Mouse (Mus musculus) B cell, adult 62 days (primary cell): ENCODE data around the gene Inhbe. TPM values are rescaled to one million over a fixed set of nuclear protein-coding genes. Genes with fewer than 3 reads are reported as not detected.

Experiments used
- total RNA-seq: library from RNA; stranded (reverse); gene quantifications from 4 replicates; pipeline ENCODE4 v1.2.4, GENCODE M21; 2023

The Inhbe gene
- not detected in 4 replicates for total RNA-seq

DNA sequence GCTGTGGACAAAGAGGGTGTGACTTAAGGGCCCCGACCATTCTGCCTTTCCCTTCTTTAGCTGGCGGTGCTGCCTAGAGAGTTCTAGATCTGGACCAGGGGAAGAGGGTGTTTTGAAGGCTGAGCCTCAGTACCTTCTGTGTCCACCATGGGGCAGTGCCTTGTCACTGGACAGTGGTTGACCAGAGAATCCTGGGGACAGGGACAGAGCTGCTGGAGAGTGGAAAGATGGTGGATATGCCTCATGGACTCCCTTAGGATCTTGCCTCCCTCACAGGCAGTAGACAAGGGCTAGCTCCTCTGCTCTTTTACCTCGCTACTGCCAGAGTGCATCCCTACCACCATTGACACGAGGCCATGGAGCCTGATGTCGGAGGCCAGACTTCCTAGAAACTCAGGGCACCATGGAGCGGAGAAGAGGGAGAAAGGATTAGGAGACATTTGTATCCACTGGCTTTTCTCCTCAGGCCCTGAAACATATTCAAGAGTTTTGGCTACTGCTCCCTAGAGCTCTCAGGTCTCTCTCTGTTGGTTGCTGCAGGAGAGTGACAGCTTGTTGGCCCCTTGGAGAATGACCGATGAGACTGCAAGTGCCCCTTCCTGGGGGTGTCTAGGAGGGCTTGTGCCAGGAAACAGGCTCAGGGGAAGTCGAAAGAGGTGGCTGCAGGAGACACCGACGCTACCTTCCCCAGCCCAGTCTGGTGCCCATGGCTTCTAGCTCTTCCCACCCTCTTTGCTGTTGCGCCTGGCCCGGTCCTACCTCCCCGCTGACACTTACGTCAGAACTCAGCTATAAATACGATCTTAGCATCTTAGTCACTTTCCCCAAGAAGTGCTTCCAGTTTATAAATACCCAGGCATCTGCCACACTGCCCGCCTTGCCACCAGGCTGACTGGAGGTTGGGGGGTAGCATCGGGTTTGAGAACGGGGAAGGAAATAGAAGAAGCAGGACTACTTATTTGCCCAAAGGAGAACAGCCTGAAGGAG, at the start of gene Inhbe:
Inhbe (minus strand) TSS at position 503 of the 987 bp plus-strand sequence.

DNA sequence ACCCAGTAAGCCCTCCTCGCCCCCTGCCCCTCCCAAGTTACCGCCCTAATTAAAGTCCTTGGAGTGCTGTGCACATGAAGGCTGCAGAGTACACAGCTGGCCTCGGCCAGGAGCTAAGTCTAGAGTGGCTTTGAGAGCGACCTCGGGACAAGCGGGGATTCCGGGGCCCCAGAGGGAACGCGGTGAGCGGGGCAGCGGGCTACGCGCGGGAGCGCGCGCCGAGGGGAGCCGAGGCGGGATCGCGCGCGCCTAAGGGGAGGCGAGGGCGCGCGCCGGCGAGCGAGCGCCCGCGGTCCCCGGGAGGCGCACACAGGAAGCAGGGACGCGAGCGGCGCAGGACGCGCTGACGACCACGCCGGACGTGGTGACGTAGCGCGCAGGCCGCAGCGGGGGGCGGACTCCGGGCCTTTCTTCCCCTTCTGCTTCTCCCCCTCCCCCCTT, 26.1 kb upstream of the Inhbe start, which contains the start of gene R3hdm2:
R3hdm2 (plus strand) TSS at position 77 of the 441 bp plus-strand sequence.

DNA sequence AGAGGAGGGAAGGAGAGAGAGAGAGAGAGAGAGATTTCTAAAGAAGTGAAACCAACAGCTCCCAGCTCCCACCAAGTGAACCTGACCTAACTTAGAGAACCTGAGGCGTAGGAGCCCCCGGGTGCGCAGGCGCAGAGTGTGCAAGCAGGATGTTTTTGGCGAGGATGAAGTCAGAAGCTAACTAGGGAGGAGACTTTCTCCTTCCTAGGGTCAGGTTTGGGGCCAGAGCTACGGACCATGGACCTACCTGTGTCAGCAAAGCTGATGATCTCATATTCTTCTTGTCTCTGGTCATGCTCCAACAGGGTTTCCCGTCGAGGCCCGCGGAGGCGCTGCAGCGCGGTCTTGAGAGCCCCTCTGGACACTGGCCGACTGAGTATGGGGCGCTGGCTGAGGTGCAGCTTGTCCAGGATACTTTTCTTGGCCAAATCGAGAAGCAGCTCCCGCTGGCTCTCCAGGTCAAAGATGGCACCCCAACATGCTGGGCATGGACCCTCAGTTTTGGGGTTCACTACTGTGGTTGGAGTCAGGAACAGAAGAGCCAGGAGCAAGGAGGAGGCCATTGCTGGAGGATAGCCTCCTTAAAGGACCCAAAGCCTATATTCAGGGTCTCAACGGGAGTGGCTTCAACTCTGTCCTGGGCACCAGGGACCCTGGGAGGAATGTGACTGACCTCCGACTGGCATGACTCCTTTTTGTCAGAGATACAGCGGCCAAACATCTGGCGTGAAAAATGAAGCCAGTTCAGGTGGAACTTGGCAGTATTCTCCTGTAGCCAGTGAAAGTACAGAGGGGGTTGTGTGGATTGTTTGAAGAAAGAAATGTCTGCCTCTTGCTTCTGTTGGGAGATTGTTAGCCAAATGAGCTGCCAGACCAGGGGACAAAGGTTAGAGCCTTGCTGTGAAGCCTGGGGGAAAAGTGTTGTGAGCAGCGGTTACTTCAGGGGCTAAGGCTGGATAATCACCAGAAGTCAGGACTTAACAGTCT, 15.9 kb upstream of the Inhbe start, which contains the start of gene Inhbc:
Inhbc (minus strand) TSS at position 598 of the 987 bp plus-strand sequence.

DNA sequence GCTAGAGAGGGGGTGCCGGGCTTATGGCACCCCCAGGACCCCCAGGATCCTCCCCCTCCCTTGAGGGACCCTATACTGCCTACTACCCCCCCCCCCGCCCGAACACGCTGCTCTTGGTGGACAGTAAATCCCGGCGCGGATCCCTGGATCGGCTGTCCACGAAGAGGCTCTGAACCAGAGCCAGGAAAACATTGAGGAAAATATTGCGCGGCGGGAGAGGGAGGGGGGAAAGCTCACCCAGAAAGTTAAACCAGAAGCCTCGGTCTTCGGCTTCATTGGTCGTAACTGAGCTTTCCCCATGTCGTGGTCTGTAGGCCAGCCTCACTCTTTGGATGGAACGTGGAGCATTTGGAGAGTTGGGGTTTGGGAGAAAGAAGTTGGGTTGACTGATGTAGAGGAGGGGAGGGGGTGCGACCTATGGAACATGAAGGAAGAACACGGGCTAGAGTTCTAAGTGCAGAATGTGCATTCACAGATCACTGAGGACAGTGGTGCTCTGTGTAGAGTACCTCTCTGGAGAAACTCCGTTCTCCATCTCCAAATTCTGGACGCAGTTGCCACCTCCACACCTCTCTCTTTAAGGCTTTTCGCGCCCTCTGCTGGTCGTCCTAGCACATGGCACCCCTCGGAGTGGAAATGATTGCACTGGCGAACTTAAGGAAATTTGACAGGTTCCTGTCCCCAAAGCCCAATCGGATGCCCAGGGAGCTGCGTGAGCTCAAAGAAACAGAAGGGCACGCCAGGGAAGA, 12.1 kb downstream of the Inhbe start, which contains the start of gene Gli1:
Gli1 (minus strand) TSS at position 84 of the 749 bp plus-strand sequence.

DNA sequence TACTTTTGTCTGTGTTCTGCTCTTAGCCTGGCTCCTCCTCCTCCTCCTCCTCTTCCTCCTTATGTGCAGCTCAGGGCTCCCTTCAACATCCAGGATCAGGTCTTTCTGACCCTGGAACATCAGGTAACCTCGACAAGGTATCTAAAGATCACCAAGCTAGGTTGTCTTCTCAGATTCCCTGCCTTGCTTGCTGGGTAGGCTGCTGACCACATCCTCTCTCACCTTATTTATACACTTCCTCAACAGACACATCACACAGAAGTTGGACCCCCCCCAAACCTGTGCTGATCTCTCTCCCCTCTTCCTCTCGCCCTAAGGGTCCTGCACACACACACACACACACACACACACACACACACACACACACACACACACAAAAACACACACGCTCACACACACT, 32.6 kb downstream of the Inhbe start, which contains the start of gene Arhgap9:
Arhgap9 (plus strand) TSS at position 344 of the 400 bp plus-strand sequence.

DNA sequence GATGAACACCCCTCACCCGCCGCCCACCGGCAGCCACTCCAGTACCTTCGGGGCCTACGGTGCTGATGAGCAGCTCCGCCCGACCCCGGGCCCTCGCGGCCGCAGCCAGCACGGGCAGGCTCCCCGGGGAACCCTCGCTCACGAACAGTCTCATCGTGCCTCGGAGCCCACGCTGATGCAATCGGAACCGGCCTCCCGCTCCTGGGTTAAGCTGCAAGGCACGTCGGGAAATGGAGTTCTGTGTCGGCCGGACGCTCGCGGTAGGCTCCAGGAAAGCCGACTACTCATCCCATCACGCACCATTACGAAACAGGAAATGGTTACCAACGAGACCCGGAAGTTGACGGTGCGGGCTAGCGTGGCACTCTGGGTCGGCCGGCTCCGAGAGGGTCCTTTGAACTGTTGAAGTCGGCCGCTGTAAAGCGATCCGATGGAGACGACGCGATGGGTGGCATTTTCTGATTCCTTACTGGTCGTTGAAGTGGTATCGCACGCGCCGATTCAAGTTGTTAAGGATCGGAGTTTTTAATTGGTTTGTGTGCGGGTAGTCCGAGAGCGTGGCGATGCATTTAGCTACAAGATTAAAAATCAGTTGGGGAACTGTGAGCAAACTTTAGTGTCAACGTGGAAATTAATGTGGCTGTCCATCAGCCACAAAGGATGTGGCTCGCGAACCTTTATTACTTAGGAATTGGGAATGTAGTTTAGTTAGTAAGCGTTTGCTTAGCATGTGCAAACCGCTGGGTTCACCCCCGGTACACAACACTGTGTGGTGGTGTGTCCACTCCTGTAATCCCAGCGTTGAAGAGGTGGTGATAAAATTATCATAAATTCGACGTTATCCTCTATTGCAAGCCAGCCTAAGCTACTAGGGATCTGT, 42.5 kb downstream of the Inhbe start, which contains the start of gene Mars:
Mars (minus strand) TSS at position 311 of the 880 bp plus-strand sequence.

Other genes with a start within 250 kb of the Inhbe start
- 80.1 to 89.5 TPM (median 81.2 TPM) in 4 replicates for gene Os9, start 233.3 kb downstream of the Inhbe start, total RNA-seq
- 467 to 503 TPM (median 480 TPM) in 4 replicates for gene B4galnt1, start 189.2 kb downstream of the Inhbe start, total RNA-seq
- gene Slc26a10, start 173.8 kb downstream of the Inhbe start, total RNA-seq, result not detected in 4 replicates
- 0.33 TPM in 1 of 4 replicates, not detected in the others for gene Arhgef25, start 164.3 kb downstream of the Inhbe start, total RNA-seq
- 63.9 to 74.8 TPM (median 72.1 TPM) in 4 replicates for gene Dtx3, start 158.7 kb downstream of the Inhbe start, total RNA-seq
- gene Pip4k2c, start 142.8 kb downstream of the Inhbe start, total RNA-seq, result 61.9 to 65.3 TPM (median 63.0 TPM) in 4 replicates
- 0.33 to 0.85 TPM (median 0.48 TPM) in 4 replicates for gene Kif5a, start 91.1 kb downstream of the Inhbe start, total RNA-seq
- gene Dctn2, start 88.0 kb downstream of the Inhbe start, total RNA-seq, result 109 to 116 TPM (median 114 TPM) in 4 replicates
- gene Mbd6, start 65.4 kb downstream of the Inhbe start, total RNA-seq, result 99.9 to 129 TPM (median 111 TPM) in 4 replicates
- 53.5 to 66.7 TPM (median 58.0 TPM) in 4 replicates for gene Mars, start 42.6 kb downstream of the Inhbe start, total RNA-seq
- gene Arhgap9, start 32.4 kb downstream of the Inhbe start, total RNA-seq, result 102 to 114 TPM (median 105 TPM) in 4 replicates
- gene Gli1, start 12.4 kb downstream of the Inhbe start, total RNA-seq, result not detected in 4 replicates
- not detected in 4 replicates for gene Inhbc, start 16.0 kb upstream of the Inhbe start, total RNA-seq
- 107 to 131 TPM (median 121 TPM) in 4 replicates for gene R3hdm2, start 25.9 kb upstream of the Inhbe start, total RNA-seq
- gene Stac3, start 147.3 kb upstream of the Inhbe start, total RNA-seq, result 6.9 to 12.7 TPM (median 9.6 TPM) in 4 replicates
- gene Ndufa4l2, start 160.6 kb upstream of the Inhbe start, total RNA-seq, result not detected in 4 replicates
- gene Shmt2, start 168.0 kb upstream of the Inhbe start, total RNA-seq, result 49.9 to 65.4 TPM (median 64.7 TPM) in 4 replicates
- gene Nxph4, start 180.1 kb upstream of the Inhbe start, total RNA-seq, result not detected in 4 replicates